Mouse (Mus musculus): ENCODE data around the gene Hnf1a. TPM values are rescaled to one million over a fixed set of nuclear protein-coding genes. Genes with fewer than 3 reads are reported as not detected.

Hnf1a gene
- not detected in 2 replicates for polyA plus RNA-seq (2014; fragmentation: Nextera tagmentation; extraction: Ambion mirVana)

DNA sequence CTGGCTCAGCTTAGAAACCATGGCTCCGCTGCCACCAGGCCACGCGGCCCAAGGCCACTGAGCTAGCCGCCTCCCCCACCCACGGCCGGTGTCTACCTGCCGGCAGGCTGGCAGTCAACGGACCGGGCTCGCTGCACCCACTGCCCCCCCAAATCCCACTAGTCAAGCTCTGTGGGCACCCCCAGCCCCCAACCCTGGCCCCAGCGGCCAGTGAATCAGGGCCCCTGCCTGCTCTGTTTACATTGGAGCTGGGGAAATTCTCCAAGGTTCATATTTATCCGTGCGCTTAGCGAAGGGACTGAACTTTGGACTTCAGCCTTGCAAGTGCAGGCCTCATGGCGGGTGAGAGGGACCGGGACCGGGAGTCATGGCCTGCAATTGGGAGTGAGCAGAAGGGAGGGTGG is at the start of gene Hnf1a:
Hnf1a (minus strand) TSS at position 271 of the 404 bp plus-strand sequence.
- 84% methylated on average over 17 of the region's 17 CpGs for WGBS
- Histone ChIP-seq H3K4me1 (ENCODE audit: control insufficient read depth, insufficient read depth, low read length) (no peaks in the 10 kb centered on the region; the same call in 1 of the 2 replicates), H3K4me3 (ENCODE audit: low read depth, low read length) (no peak within 1 kb of the TSS), H3K27ac (ENCODE audit: low read depth, low read length) (no peak within 1 kb of the TSS), H3K36me3 (ENCODE audit: control insufficient read depth, insufficient read depth, low read length) (no peaks in the 10 kb centered on the region), H3K4me2 (ENCODE audit: low read length) (no peak within 1 kb of the TSS), H3K27me3 (replicated peaks; ENCODE audit: control insufficient read depth, insufficient read depth, low read length) (no peaks in the 10 kb centered on the region), H3K9ac (ENCODE audit: low read length) (no peak within 1 kb of the TSS), H3K9me3 (replicated peaks; ENCODE audit: control insufficient read depth, low read length) (no peaks in the 10 kb centered on the region)
- DNase-seq (ENCODE audit: low spot score) (no peak), ATAC-seq (no peak)

DNA sequence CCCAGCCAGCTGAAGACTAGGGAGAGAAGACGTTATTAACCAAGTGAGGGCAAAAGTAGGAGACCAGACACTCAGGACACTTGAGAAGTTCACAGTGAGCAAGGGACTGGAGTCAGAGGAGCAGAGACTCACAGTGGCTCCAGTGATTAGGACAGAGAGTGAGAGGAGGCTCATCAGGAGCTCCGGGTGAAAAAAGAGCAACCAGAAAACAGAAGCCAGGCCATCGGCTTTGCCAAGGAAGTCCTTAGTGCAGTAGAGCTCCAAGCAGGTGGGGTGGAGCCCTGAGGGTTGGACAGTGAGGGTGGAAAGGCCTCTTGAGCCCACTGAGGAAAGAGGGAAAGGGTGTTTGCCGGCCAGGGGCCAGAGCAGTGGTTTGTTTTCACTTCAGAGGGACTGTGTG is 47.9 kb upstream of the Hnf1a start:
- Histone ChIP-seq H3K27me3 (replicated peaks; ENCODE audit: control insufficient read depth, insufficient read depth, low read length) (no peaks in the 10 kb centered on the region), H3K36me3 (ENCODE audit: control insufficient read depth, insufficient read depth, low read length) (no peaks in the 10 kb centered on the region), H3K4me2 (ENCODE audit: low read length) (no peak overlapping the region), H3K4me3 (ENCODE audit: low read depth, low read length) (no peak overlapping the region), H3K27ac (ENCODE audit: low read depth, low read length) (no peak overlapping the region), H3K9me3 (replicated peaks; ENCODE audit: control insufficient read depth, low read length) (no peaks in the 10 kb centered on the region), H3K9ac (ENCODE audit: low read length) (no peak overlapping the region), H3K4me1 (ENCODE audit: control insufficient read depth, insufficient read depth, low read length) (no peaks in the 10 kb centered on the region)
- 81% methylated on average over 4 of the region's 4 CpGs for WGBS
- DNase-seq (ENCODE audit: low spot score), result no peak
- ATAC-seq, result no peak

DNA sequence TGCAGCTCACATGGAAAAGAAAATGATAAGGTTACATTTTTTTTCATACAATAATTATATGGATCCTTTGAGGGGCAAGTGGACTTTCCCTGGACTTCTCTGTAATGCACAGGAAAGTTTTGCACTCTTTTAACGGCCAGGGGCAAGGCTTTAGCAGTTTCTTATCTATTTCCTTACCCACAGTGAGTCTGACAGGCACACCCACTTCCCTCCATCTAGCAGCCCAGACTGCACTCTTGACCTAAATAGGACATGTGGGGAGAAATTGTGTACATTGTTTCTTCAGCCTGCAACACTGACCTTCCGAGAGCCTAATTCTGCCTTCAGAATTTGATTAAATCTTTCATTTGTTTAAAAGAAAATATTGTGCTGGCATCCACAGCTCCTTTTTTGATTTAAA is 47.4 kb upstream of the Hnf1a start:
- no peak for ATAC-seq
- Histone ChIP-seq H3K36me3 (ENCODE audit: control insufficient read depth, insufficient read depth, low read length) (no peaks in the 10 kb centered on the region), H3K4me2 (ENCODE audit: low read length) (no peak overlapping the region), H3K9ac (ENCODE audit: low read length) (no peak overlapping the region), H3K27ac (ENCODE audit: low read depth, low read length) (no peak overlapping the region), H3K9me3 (replicated peaks; ENCODE audit: control insufficient read depth, low read length) (no peaks in the 10 kb centered on the region), H3K27me3 (replicated peaks; ENCODE audit: control insufficient read depth, insufficient read depth, low read length) (no peaks in the 10 kb centered on the region), H3K4me3 (ENCODE audit: low read depth, low read length) (no peak overlapping the region), H3K4me1 (ENCODE audit: control insufficient read depth, insufficient read depth, low read length) (peaks cover 3% of the 10 kb centered on the region)
- no peak for DNase-seq (ENCODE audit: low spot score)
- WGBS, result 80% methylated on average over 2 of the region's 2 CpGs

DNA sequence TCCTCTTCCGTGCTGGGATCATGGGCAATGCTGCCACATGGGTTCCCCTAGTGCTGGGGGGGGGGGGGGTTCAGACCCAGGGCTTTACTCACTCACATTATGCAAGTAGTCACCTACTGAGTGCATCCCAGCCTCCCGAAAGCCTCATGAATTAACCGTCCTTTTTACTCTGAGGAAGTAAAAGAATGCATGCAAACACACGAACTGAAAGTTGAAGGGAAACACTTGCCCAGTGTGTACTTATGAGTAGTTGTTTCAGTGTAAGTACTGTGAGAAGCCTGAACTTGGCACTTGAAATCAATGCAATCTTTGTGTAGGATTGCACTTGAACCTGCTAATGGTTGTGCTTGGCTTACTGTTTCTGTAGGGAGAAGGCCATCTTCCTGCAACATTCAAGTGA is 44.2 kb upstream of the Hnf1a start:
- 44% methylated on average over 4 of the region's 4 CpGs for WGBS
- H3K36me3 ChIP-seq (ENCODE audit: control insufficient read depth, insufficient read depth, low read length), result no peaks in the 10 kb centered on the region
- ATAC-seq (no peak), DNase-seq (ENCODE audit: low spot score) (no peak)
- peaks cover 18% of the 10 kb centered on the region for H3K4me1 ChIP-seq (ENCODE audit: control insufficient read depth, insufficient read depth, low read length)
- no peak overlapping the region for H3K4me3 ChIP-seq (ENCODE audit: low read depth, low read length)
- no peaks in the 10 kb centered on the region for H3K27me3 ChIP-seq (replicated peaks; ENCODE audit: control insufficient read depth, insufficient read depth, low read length)
- no peak overlapping the region for H3K27ac ChIP-seq (ENCODE audit: low read depth, low read length)
- no peaks in the 10 kb centered on the region for H3K9me3 ChIP-seq (replicated peaks; ENCODE audit: control insufficient read depth, low read length)
- H3K4me2 ChIP-seq (ENCODE audit: low read length), result no peak overlapping the region
- no peak overlapping the region for H3K9ac ChIP-seq (ENCODE audit: low read length)

DNA sequence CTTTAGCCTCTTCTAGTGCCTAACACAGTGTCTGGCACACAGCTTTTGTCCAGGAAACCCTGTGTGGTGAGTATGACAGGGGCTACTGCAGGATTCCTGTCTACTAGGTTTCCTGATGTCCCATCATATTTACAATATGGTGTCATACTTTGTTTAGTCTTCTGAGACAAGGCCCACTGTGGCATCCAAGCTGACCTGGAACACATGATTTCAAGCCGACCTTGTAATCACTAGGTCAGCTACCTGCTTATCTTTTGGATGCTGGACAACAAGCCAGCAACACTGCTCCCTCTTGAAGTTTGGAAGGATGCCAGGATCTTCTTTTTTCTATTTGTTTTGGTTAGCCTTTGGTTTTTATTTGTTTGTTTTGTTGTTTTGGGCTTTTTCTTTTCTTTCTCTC is 43.7 kb upstream of the Hnf1a start:
- no peak overlapping the region for H3K27ac ChIP-seq (ENCODE audit: low read depth, low read length)
- ATAC-seq (no peak), DNase-seq (ENCODE audit: low spot score) (no peak)
- no peak overlapping the region for H3K9ac ChIP-seq (ENCODE audit: low read length)
- no peak overlapping the region for H3K4me3 ChIP-seq (ENCODE audit: low read depth, low read length)
- WGBS, result 59% methylated on average over 1 of the region's 1 CpGs
- no peaks in the 10 kb centered on the region for H3K9me3 ChIP-seq (replicated peaks; ENCODE audit: control insufficient read depth, low read length)
- H3K4me2 ChIP-seq (ENCODE audit: low read length), result no peak overlapping the region
- H3K27me3 ChIP-seq (replicated peaks; ENCODE audit: control insufficient read depth, insufficient read depth, low read length), result no peaks in the 10 kb centered on the region
- H3K4me1 ChIP-seq (ENCODE audit: control insufficient read depth, insufficient read depth, low read length), result peaks cover 18% of the 10 kb centered on the region
- H3K36me3 ChIP-seq (ENCODE audit: control insufficient read depth, insufficient read depth, low read length), result no peaks in the 10 kb centered on the region

DNA sequence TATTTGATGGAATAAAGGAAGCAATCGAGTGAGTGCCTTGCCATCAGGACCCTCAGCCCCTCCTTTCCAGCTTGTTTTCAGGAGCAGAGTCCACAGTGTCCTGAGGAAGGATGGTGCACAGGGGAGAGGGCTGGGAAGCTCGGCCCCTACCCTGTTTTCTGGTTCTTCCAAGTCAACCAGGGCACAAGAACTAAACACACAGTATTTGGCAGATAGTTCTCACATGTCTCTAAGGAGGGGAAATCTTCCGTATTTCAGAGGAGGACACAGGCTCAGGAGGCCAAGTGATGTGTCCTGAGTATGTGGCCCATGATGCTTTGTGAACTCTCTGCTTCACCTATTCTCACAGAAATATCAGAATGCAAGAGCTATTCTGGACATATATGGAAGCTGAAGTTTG is 42.5 kb upstream of the Hnf1a start:
- Histone ChIP-seq H3K27me3 (replicated peaks; ENCODE audit: control insufficient read depth, insufficient read depth, low read length) (no peaks in the 10 kb centered on the region), H3K4me2 (ENCODE audit: low read length) (peak overlapping the region; percentile 74), H3K4me3 (ENCODE audit: low read depth, low read length) (no peak overlapping the region), H3K9me3 (replicated peaks; ENCODE audit: control insufficient read depth, low read length) (no peaks in the 10 kb centered on the region), H3K4me1 (ENCODE audit: control insufficient read depth, insufficient read depth, low read length) (peaks cover 18% of the 10 kb centered on the region), H3K9ac (ENCODE audit: low read length) (peak overlapping the region; percentile 8; the same call in 1 of the 2 replicates), H3K36me3 (ENCODE audit: control insufficient read depth, insufficient read depth, low read length) (no peaks in the 10 kb centered on the region), H3K27ac (ENCODE audit: low read depth, low read length) (no peak overlapping the region)
- ATAC-seq (no peak), DNase-seq (ENCODE audit: low spot score) (no peak)
- WGBS, result 74% methylated on average over 3 of the region's 3 CpGs

DNA sequence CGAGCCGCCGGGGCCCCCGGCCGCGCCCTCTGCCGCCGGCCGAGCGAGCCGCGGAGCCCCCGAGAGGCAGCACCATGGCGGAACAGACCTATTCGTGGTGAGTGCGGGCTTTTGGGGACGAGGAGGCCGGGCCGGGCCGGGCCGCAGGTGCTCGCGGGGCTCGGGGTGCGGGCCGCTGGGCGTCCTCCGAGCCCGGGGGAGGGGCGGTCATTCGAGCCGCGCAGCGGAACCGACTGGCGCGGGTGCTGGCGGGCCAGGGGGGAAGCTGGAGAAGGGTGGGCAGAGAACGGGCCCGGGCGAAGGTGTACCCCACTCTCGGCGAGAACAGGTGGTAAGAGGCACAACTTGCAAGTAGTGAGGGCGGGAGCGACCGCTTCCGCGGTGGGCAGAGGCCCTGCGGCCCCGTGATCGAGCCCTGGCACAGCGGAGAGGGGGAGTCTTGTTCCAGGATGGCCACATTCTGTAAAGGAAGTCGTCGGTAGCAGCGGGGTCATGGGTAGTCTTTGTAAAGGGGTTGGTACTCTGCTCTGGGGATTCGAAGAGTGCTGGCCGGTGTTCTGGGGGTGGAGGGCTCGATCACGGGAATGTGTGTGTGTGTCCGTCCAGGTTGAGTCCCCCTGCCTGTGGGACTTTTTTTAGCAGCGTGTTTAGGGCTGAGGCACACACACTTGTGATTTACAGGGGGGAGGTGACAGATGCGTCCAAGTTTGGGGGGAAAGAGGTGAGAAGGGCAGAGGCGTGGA is 40.8 kb upstream of the Hnf1a start:
- DNase-seq (ENCODE audit: low spot score), result peak; percentile 48
- peaks cover 18% of the 10 kb centered on the region for H3K4me1 ChIP-seq (ENCODE audit: control insufficient read depth, insufficient read depth, low read length)
- H3K27me3 ChIP-seq (replicated peaks; ENCODE audit: control insufficient read depth, insufficient read depth, low read length), result no peaks in the 10 kb centered on the region
- H3K4me3 ChIP-seq (ENCODE audit: low read depth, low read length), result peak overlapping the region; percentile 100
- peak overlapping the region; percentile 99 for H3K9ac ChIP-seq (ENCODE audit: low read length)
- peak; percentile 27 for ATAC-seq
- no peaks in the 10 kb centered on the region for H3K9me3 ChIP-seq (replicated peaks; ENCODE audit: control insufficient read depth, low read length)
- peak overlapping the region; percentile 74 for H3K4me2 ChIP-seq (ENCODE audit: low read length)
- no peaks in the 10 kb centered on the region for H3K36me3 ChIP-seq (ENCODE audit: control insufficient read depth, insufficient read depth, low read length)
- under 1% methylated on average over 63 of the region's 63 CpGs for WGBS
- H3K27ac ChIP-seq (ENCODE audit: low read depth, low read length), result peak overlapping the region; percentile 93

DNA sequence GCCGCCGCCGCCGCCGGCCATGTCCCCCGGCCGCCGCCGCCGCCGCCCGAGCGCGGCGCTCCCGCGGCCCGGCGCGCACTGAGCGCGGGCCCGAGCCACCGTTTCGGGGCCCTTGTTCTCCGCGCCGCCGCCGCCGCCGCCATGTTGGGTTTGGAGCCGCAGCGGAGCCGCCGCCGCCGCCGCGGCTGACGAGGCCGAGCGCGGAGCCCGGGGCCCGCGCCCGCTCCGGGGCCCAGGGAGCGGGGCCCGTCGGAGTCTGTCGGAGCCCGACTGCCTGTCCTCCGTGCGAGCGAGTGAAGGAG is 40.3 kb upstream of the Hnf1a start:
- 1% methylated on average over 55 of the region's 57 CpGs for WGBS
- peak overlapping the region; percentile 74 for H3K4me2 ChIP-seq (ENCODE audit: low read length)
- ATAC-seq, result peak; percentile 62

DNA sequence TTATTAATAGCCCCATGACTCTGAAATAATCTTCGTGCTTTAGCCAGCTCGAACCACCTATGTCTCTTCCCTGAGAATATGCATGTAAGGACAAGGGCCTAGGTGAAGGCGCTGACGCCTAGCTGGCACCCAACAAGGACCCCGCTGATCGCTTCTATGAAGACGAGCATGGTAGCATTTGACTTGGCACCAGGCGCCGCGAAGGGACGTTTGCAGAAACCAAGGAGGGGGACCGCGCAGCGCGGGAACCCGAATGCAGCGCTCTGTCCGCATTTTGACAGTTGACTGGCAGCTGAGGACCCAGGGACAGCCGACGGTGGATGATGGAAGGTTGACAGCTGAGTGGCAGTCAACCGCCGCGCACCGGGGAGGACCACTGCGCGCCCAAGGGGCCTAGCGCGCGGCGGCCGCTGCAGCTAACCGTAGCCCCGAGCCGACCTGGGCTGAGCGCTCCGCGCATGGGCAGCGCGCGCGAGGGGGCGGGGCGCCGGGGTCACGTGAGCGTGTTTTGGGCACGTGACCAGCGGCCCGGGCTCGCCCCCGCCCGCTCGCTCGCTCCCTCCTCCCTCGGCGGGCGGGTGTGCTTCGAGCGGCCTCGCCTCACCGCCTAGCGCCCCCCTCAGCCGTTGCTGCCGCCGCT is 39.8 kb upstream of the Hnf1a start, which contains the start of gene Sppl3:
Sppl3 (plus strand) TSS at position 561 of the 640 bp plus-strand sequence.
- Histone ChIP-seq H3K27ac (ENCODE audit: low read depth, low read length) (peak within 1 kb of the TSS; percentile 93), H3K27me3 (replicated peaks; ENCODE audit: control insufficient read depth, insufficient read depth, low read length) (no peaks in the 10 kb centered on the region), H3K9me3 (replicated peaks; ENCODE audit: control insufficient read depth, low read length) (no peaks in the 10 kb centered on the region), H3K4me2 (ENCODE audit: low read length) (peak within 1 kb of the TSS; percentile 91), H3K4me3 (ENCODE audit: low read depth, low read length) (peak within 1 kb of the TSS; percentile 100), H3K9ac (ENCODE audit: low read length) (peak within 1 kb of the TSS; percentile 99), H3K4me1 (ENCODE audit: control insufficient read depth, insufficient read depth, low read length) (peaks cover 18% of the 10 kb centered on the region), H3K36me3 (ENCODE audit: control insufficient read depth, insufficient read depth, low read length) (no peaks in the 10 kb centered on the region)
- under 1% methylated on average over 42 of the region's 65 CpGs for WGBS
- ATAC-seq (peak; percentile 94), DNase-seq (ENCODE audit: low spot score) (peak; percentile 95)

More for the DNA sequence above, 40.3 kb upstream of the Hnf1a start:
- Histone ChIP-seq H3K4me3 (ENCODE audit: low read depth, low read length) (peak overlapping the region; percentile 100), H3K4me1 (ENCODE audit: control insufficient read depth, insufficient read depth, low read length) (peaks cover 18% of the 10 kb centered on the region), H3K9ac (ENCODE audit: low read length) (peak overlapping the region; percentile 99), H3K36me3 (ENCODE audit: control insufficient read depth, insufficient read depth, low read length) (no peaks in the 10 kb centered on the region), H3K27ac (ENCODE audit: low read depth, low read length) (peak overlapping the region; percentile 93), H3K9me3 (replicated peaks; ENCODE audit: control insufficient read depth, low read length) (no peaks in the 10 kb centered on the region), H3K27me3 (replicated peaks; ENCODE audit: control insufficient read depth, insufficient read depth, low read length) (no peaks in the 10 kb centered on the region)
- DNase-seq (ENCODE audit: low spot score), result no peak

Data from forebrain, embryonic 14.5 days (tissue).